Mouse (Mus musculus): ENCODE results near the gene Prl8a2.

The Prl8a2 gene

GRCm38 (mm10) chr13:27345373-27345772, at the start of gene Prl8a2:
Gene Prl8a2 (plus strand): TSS chr13:27345673.
- DNase-seq (ENCODE audit: low spot score) = no peak

GRCm38 (mm10) chr13:27312334-27313225, 32.9 kb upstream of the Prl8a2 start, which contains the start of gene Prl6a1:
Gene Prl6a1 (plus strand): TSS chr13:27312627.
- no peak for DNase-seq (ENCODE audit: low spot score)

GRCm38 (mm10) chr13:27334989-27335388, 10.5 kb upstream of the Prl8a2 start:
- no peak for DNase-seq (ENCODE audit: low spot score)

GRCm38 (mm10) chr13:27342733-27343275, 2.7 kb upstream of the Prl8a2 start:
- no peak for DNase-seq (ENCODE audit: low spot score)

GRCm38 (mm10) chr13:27390746-27391145, 45.3 kb downstream of the Prl8a2 start, which contains the start of gene Prl2b1:
Gene Prl2b1 (minus strand): TSS chr13:27390846.
- no peak for DNase-seq (ENCODE audit: low spot score)

GRCm38 (mm10) chr13:27399061-27399724, 53.7 kb downstream of the Prl8a2 start:
- DNase-seq (ENCODE audit: low spot score) = no peak

Measured in left cerebral cortex, adult 11 months (tissue).